Mouse (Mus musculus) regulatory T cell (primary cell): ENCODE results near the gene Morn3.

Source experiments
- in situ Hi-C: fragments of 300-600 bp; cut with MboI, MseI; formaldehyde crosslinking; loops from one replicate; pipeline ENCODE4 v1.15.1; 2025; ENCODE audit warnings: high pct_unique_total_duplicates

The Morn3 gene

GRCm38 (mm10) chr5:123060706-123061401 is 14.0 kb upstream of the Morn3 start:
- in situ Hi-C loops, result no loop called here

GRCm38 (mm10) chr5:123059757-123060520 is 13.1 kb upstream of the Morn3 start:
- in situ Hi-C loops, result no loop called here

GRCm38 (mm10) chr5:123058251-123059102 is 11.7 kb upstream of the Morn3 start:
- in situ Hi-C loops, result no loop called here

GRCm38 (mm10) chr5:123057366-123058250 is 10.8 kb upstream of the Morn3 start:
- in situ Hi-C loops, result no loop called here

- in situ Hi-C loops, result no loop called here
Observed at GRCm38 (mm10) chr5:123051736-123052135, 4.9 kb upstream of the Morn3 start.

- in situ Hi-C loops, result no loop called here
Observed at GRCm38 (mm10) chr5:123050918-123051317, 4.1 kb upstream of the Morn3 start.

- in situ Hi-C loops, result loop anchor here (5.0 kb wide), 2 partner anchors 37 to 82 kb away; no protein-coding TSS in a partner anchor
Observed at GRCm38 (mm10) chr5:123049271-123049670, 2.5 kb upstream of the Morn3 start.

GRCm38 (mm10) chr5:123045561-123046295 is 1.1 kb downstream of the Morn3 start:
- in situ Hi-C loops, result loop anchor here (5.0 kb wide), 2 partner anchors 33 to 78 kb away; no protein-coding TSS in a partner anchor

GRCm38 (mm10) chr5:123043856-123044255 is 3.0 kb downstream of the Morn3 start:
- in situ Hi-C loops, result no loop called here

- in situ Hi-C loops, result no loop called here
Observed at GRCm38 (mm10) chr5:123040796-123041195, 6.0 kb downstream of the Morn3 start.

GRCm38 (mm10) chr5:123039120-123039752 is 7.6 kb downstream of the Morn3 start:
- in situ Hi-C loops, result no loop called here

- in situ Hi-C loops, result no loop called here
Observed at GRCm38 (mm10) chr5:123038115-123038514, 8.7 kb downstream of the Morn3 start.

- in situ Hi-C loops, result no loop called here
Observed at GRCm38 (mm10) chr5:123035564-123035963, 11.3 kb downstream of the Morn3 start.

GRCm38 (mm10) chr5:123035089-123035488 is 11.7 kb downstream of the Morn3 start:
- in situ Hi-C loops, result no loop called here

- in situ Hi-C loops, result no loop called here
Observed at GRCm38 (mm10) chr5:123033646-123034160, 13.1 kb downstream of the Morn3 start.

- in situ Hi-C loops, result no loop called here
Observed at GRCm38 (mm10) chr5:123031312-123031711, 15.5 kb downstream of the Morn3 start.

- in situ Hi-C loops, result no loop called here
Observed at GRCm38 (mm10) chr5:123029729-123030128, 17.1 kb downstream of the Morn3 start.

GRCm38 (mm10) chr5:123027436-123027835 is 19.4 kb downstream of the Morn3 start:
- in situ Hi-C loops, result no loop called here

GRCm38 (mm10) chr5:123026414-123026813 is 20.4 kb downstream of the Morn3 start:
- in situ Hi-C loops, result no loop called here
